Mouse (Mus musculus) testis, adult 2 months (tissue): Measurements from ENCODE around the gene Gng5. TPM values are rescaled to one million over a fixed set of nuclear protein-coding genes. Genes with fewer than 3 reads are reported as not detected.
A peak's percentile ranks its signal among the peaks of the same experiment; 100 is the strongest.

ENCODE experiments used
- H3K27ac ChIP-seq: fragments of 200-500 bp; 2 replicates; pipeline ENCODE4 v1.5.1; 2012; ENCODE audit warnings: low read depth, low read length; ENCODE audit not compliant: control insufficient read depth, insufficient read depth
- H3K27me3 ChIP-seq: fragments of 200-500 bp; 2 replicates; pipeline ENCODE4 v1.6.1; 2012; ENCODE audit warnings: mild to moderate bottlenecking, low read length, moderate library complexity; ENCODE audit not compliant: control insufficient read depth, insufficient read depth
- H3K36me3 ChIP-seq: fragments of 200-500 bp; 2 replicates; pipeline ENCODE4 v1.6.1; 2012; ENCODE audit warnings: mild to moderate bottlenecking, low read length; ENCODE audit not compliant: control insufficient read depth, insufficient read depth
- H3K4me1 ChIP-seq: fragments of 200-500 bp; 2 replicates; pipeline ENCODE4 v1.6.1; 2012; ENCODE audit warnings: low read length; ENCODE audit not compliant: control insufficient read depth, insufficient read depth
- H3K4me3 ChIP-seq: fragments of 200-500 bp; 2 replicates; pipeline ENCODE4 v1.5.1; 2012; ENCODE audit warnings: low read depth, mild to moderate bottlenecking, low read length, moderate library complexity, mixed read lengths; ENCODE audit not compliant: control insufficient read depth
- CTCF ChIP-seq: fragments of 200-500 bp; IDR thresholded peaks from 2 replicates; pipeline ENCODE4 v1.5.1; 2012; ENCODE audit warnings: low read depth, mild to moderate bottlenecking, inconsistent platforms, low read length, moderate library complexity; ENCODE audit not compliant: control insufficient read depth, insufficient read depth, insufficient replicate concordance
- POLR2A ChIP-seq: fragments of 200-500 bp; IDR thresholded peaks from 2 replicates; pipeline ENCODE4 v1.6.1; 2012; ENCODE audit warnings: low read depth, mild to moderate bottlenecking, inconsistent platforms, low read length, moderate library complexity; ENCODE audit not compliant: control insufficient read depth
- polyA plus RNA-seq: library from polyadenylated mRNA; depleted of rRNA; stranded (reverse); fragments of >200 nt; gene quantifications from 2 replicates; pipeline ENCODE4 v1.2.3, GENCODE M21; 2012; rRNA removed

Gene Gng5
- 566 and 635 TPM in 2 replicates for polyA plus RNA-seq

GRCm38 (mm10) chr3:146499431-146500002 lies at the start of gene Gng5, which contains the start of gene Spata1:
Gene Gng5 (plus strand): TSS chr3:146499807.
Gene Spata1 (minus strand): TSS chr3:146499753.
- peak within 1 kb of the TSS; percentile 99 for H3K27ac ChIP-seq
- H3K36me3 ChIP-seq: no peaks in the 10 kb centered on the region; the same call in 1 of the 2 replicates
- no peaks in the 10 kb centered on the region for H3K27me3 ChIP-seq
- peaks cover 3% of the 10 kb centered on the region; the same call in 1 of the 2 replicates for H3K4me1 ChIP-seq
- TF ChIP-seq POLR2A (peak; percentile 79), CTCF (no peak)
- peak within 1 kb of the TSS; percentile 90 for H3K4me3 ChIP-seq

DNA sequence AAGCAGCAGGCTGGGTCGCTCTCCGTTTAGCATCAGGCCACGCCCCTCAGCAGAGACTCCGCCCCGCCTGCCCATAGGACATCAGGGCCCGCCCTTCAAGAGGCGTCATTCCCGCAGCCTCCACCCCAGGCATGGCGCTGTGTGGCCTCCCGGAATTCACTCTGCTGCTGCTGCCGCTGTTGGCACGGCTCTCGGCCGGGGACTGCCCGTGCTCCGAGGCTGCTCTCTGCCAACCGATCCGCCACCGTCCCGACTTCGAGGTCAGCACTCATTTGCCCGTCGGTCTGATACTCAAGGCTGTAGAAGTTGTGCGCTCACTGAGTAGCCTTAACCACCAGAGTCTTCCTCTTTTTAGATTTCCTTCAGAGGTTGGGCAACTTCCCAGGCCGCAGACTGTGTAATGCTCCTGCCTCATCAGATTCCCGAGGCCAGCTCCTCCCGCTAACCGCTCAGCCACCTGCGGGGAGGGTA lies 49.2 kb upstream of the Gng5 start:
- H3K4me1 ChIP-seq: peaks cover 13% of the 10 kb centered on the region
- peak; percentile 87 for TF ChIP-seq POLR2A
- TF ChIP-seq CTCF: no peak
- peak overlapping the region; percentile 97 for H3K4me3 ChIP-seq
- H3K36me3 ChIP-seq: no peaks in the 10 kb centered on the region
- no peaks in the 10 kb centered on the region for H3K27me3 ChIP-seq
- peak overlapping the region; percentile 78 for H3K27ac ChIP-seq

GRCm38 (mm10) chr3:146451375-146451774 lies 48.2 kb upstream of the Gng5 start:
- Histone ChIP-seq H3K27ac (no peak overlapping the region), H3K4me3 (no peak overlapping the region), H3K4me1 (peaks cover 13% of the 10 kb centered on the region), H3K27me3 (no peaks in the 10 kb centered on the region), H3K36me3 (no peaks in the 10 kb centered on the region)
- no peak for TF ChIP-seq CTCF
- TF ChIP-seq POLR2A: no peak

GRCm38 (mm10) chr3:146462939-146463338 lies 36.7 kb upstream of the Gng5 start:
- no peak for TF ChIP-seq POLR2A
- no peak for TF ChIP-seq CTCF
- Histone ChIP-seq H3K4me1 (no peaks in the 10 kb centered on the region), H3K27ac (no peak overlapping the region), H3K36me3 (no peaks in the 10 kb centered on the region; the same call in none of the 2 replicates), H3K27me3 (no peaks in the 10 kb centered on the region), H3K4me3 (no peak overlapping the region)

- no peaks in the 10 kb centered on the region for H3K4me1 ChIP-seq
These were observed 30.4 kb upstream of the Gng5 start for GRCm38 (mm10) chr3:146469226-146469625.

GRCm38 (mm10) chr3:146472657-146473056 lies 26.9 kb upstream of the Gng5 start:
- Histone ChIP-seq H3K36me3 (no peaks in the 10 kb centered on the region; the same call in 1 of the 2 replicates), H3K4me1 (no peaks in the 10 kb centered on the region), H3K27ac (no peak overlapping the region), H3K4me3 (no peak overlapping the region), H3K27me3 (no peaks in the 10 kb centered on the region)
- TF ChIP-seq CTCF (no peak), POLR2A (no peak)

More at GRCm38 (mm10) chr3:146469226-146469625, 30.4 kb upstream of the Gng5 start:
- TF ChIP-seq CTCF (no peak), POLR2A (no peak)
- Histone ChIP-seq H3K27me3 (no peaks in the 10 kb centered on the region), H3K27ac (no peak overlapping the region), H3K36me3 (no peaks in the 10 kb centered on the region; the same call in 1 of the 2 replicates), H3K4me3 (no peak overlapping the region)

DNA sequence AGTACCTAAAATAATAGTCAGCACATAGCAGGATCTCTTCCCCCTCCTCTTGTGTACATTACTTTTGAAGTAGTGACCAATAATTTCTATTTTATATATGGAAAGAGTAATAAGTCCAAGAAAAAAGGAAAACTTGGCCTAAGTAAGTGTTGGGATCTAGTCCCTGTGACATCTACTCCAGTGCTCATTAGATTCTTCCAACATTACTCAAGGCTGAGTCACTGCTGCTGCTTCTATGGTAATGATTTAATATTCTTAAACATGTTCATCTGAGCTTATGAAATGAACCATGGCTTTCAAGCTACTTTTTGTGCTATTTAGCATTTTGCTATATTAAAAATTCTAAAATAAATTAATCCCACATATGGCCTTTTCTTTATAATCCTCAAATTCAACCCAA lies 25.9 kb upstream of the Gng5 start:
- H3K36me3 ChIP-seq: no peaks in the 10 kb centered on the region; the same call in 1 of the 2 replicates
- H3K4me1 ChIP-seq: no peaks in the 10 kb centered on the region
- H3K27ac ChIP-seq: no peak overlapping the region
- no peak overlapping the region for H3K4me3 ChIP-seq
- TF ChIP-seq POLR2A (no peak), CTCF (no peak)
- H3K27me3 ChIP-seq: no peaks in the 10 kb centered on the region
